Mouse (Mus musculus) liver, postnatal 0 days (tissue): Measurements from ENCODE around the gene Ndufaf7.

Experiments
- CTCF ChIP-seq: sonication (generic); IDR thresholded peaks from 2 replicates; pipeline ENCODE4 v1.5.1; 2016; ENCODE audit warnings: antibody characterized with exemption, low read depth
- EP300 ChIP-seq: IDR thresholded peaks from 2 replicates; pipeline ENCODE4 v1.6.1; 2016; ENCODE audit warnings: antibody characterized with exemption, low read depth, mild to moderate bottlenecking

DNA sequence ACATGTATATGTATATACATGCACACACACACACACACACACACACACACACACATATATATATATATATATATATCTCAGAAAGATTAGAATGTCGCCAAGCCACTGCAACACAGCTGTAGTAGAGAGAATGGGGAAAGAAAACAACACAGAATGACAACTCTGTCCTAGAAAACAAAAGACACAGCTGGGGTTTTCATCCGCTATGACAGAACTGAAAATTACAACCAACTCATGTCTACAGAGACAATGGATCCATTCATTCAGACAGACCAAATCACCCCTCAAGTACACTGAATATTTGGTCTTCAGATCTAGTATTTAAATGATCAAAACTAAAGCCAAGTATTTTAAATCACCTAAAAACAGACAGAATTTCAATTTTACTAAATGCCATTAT is 56.7 kb downstream of the Ndufaf7 start:
- TF ChIP-seq CTCF (no peak), EP300 (no peak)
